Mouse (Mus musculus) heart, adult 10 weeks (tissue): ENCODE measurements around the gene Vkorc1. TPM values are rescaled to one million over a fixed set of nuclear protein-coding genes. Genes with fewer than 3 reads are reported as not detected.

Source experiments
- polyA plus RNA-seq: library from polyadenylated mRNA; stranded (reverse); fragments of 350-450 nt; fragmentation: Illumina TruSeq; extraction: RNeasy Lipid Tissue Mini Kit (QIAGEN cat#74804); gene quantifications from one replicate; pipeline ENCODE4 v1.2.3, GENCODE M21; 2014; ENCODE audit warnings: low read depth, low replicate concordance

Vkorc1 gene
- 36.8 TPM for polyA plus RNA-seq

GRCm38 (mm10) chr7:127895442-127895841 lies at the start of gene Vkorc1, which contains the start of gene Gm21974:
TSS of gene Vkorc1 (minus strand) at chr7:127895617.
TSS of gene Gm21974 (minus strand) at chr7:127895454.

GRCm38 (mm10) chr7:127929923-127930322 lies 34.5 kb upstream of the Vkorc1 start, which contains the start of gene Prss8:
TSS of gene Prss8 (minus strand) at chr7:127930104.

GRCm38 (mm10) chr7:127912190-127912871 lies 16.9 kb upstream of the Vkorc1 start, which contains the start of gene Kat8:
TSS of gene Kat8 (plus strand) at chr7:127912516.

GRCm38 (mm10) chr7:127903971-127904796 lies 8.8 kb upstream of the Vkorc1 start, which contains the start of gene Bckdk:
TSS of gene Bckdk (plus strand) at chr7:127904082.

GRCm38 (mm10) chr7:127890798-127891197 lies 4.6 kb downstream of the Vkorc1 start, which contains the start of gene Prss53:
TSS of gene Prss53 (minus strand) at chr7:127890970.

GRCm38 (mm10) chr7:127876467-127877348 lies 18.7 kb downstream of the Vkorc1 start, which contains the start of gene Zfp668:
TSS of gene Zfp668 (minus strand) at chr7:127876828.

DNA sequence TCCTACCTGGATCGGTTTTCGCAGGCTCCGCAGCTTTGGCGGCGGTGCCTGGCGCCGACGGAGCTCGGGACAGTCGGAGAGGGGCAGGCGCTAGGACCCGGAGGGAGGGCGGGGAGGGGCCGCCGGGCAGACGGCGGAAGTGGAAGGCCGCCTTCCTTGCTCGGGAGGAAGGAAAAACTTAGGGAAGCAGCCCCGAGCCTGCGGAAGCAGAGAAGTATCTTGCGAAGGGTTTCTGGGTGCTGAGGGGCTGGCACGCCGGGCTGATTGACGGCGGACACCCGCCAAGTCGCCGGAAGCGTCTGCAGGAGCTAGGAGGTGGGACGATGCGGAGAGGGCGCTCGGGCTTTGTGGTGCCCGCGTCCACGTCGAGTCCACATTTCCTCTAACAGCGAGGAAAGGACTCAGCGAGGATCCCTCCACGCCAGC lies 19.4 kb downstream of the Vkorc1 start, which contains the start of gene Zfp646:
Gene Zfp646, plus strand, starts transcription at position 181 of the 426 bp plus-strand sequence.

Other genes with a start within 250 kb of the Vkorc1 start
- gene Bcl7c, start 186.7 kb downstream of the Vkorc1 start, polyA plus RNA-seq: 20.2 TPM
- 10.0 TPM for gene Ctf1, start 182.9 kb downstream of the Vkorc1 start, polyA plus RNA-seq
- gene Ctf2, start 163.5 kb downstream of the Vkorc1 start, polyA plus RNA-seq: not detected
- gene Fbxl19, start 151.1 kb downstream of the Vkorc1 start, polyA plus RNA-seq: 3.5 TPM
- 27.5 TPM for gene Orai3, start 125.8 kb downstream of the Vkorc1 start, polyA plus RNA-seq
- 13.0 TPM for gene Setd1a, start 118.9 kb downstream of the Vkorc1 start, polyA plus RNA-seq
- gene Gm49388, start 110.0 kb downstream of the Vkorc1 start, polyA plus RNA-seq: not detected
- gene Hsd3b7, start 95.0 kb downstream of the Vkorc1 start, polyA plus RNA-seq: 31.7 TPM
- gene Stx4a, start 71.3 kb downstream of the Vkorc1 start, polyA plus RNA-seq: 107 TPM
- gene Stx1b, start 71.1 kb downstream of the Vkorc1 start, polyA plus RNA-seq: 1.1 TPM
- gene Zfp646, start 19.4 kb downstream of the Vkorc1 start, polyA plus RNA-seq: 12.2 TPM
- gene Zfp668, start 18.8 kb downstream of the Vkorc1 start, polyA plus RNA-seq: 3.6 TPM
- gene Prss53, start 4.6 kb downstream of the Vkorc1 start, polyA plus RNA-seq: 2.9 TPM
- not detected for gene Gm21974, start 163 bp downstream of the Vkorc1 start, polyA plus RNA-seq
- 90.4 TPM for gene Bckdk, start 8.5 kb upstream of the Vkorc1 start, polyA plus RNA-seq
- 23.7 TPM for gene Kat8, start 16.9 kb upstream of the Vkorc1 start, polyA plus RNA-seq
- not detected for gene Prss8, start 34.5 kb upstream of the Vkorc1 start, polyA plus RNA-seq
- 16.2 TPM for gene Prss36, start 51.1 kb upstream of the Vkorc1 start, polyA plus RNA-seq
- 387 TPM for gene Fus, start 71.8 kb upstream of the Vkorc1 start, polyA plus RNA-seq
- gene Pycard, start 98.2 kb upstream of the Vkorc1 start, polyA plus RNA-seq: 15.1 TPM
- gene Trim72, start 108.3 kb upstream of the Vkorc1 start, polyA plus RNA-seq: 255 TPM
- gene Itgam, start 167.0 kb upstream of the Vkorc1 start, polyA plus RNA-seq: 2.3 TPM
- gene Gm49368, start 167.1 kb upstream of the Vkorc1 start, polyA plus RNA-seq: not detected
- 0.13 TPM for gene Itgax, start 233.9 kb upstream of the Vkorc1 start, polyA plus RNA-seq